Mouse (Mus musculus) gastrocnemius, postnatal 14 days (tissue): Measurements from ENCODE around the gene Adora3. TPM values are rescaled to one million over a fixed set of nuclear protein-coding genes. Genes with fewer than 3 reads are reported as not detected.

ENCODE experiments used
- DNase-seq: peaks from one replicate; pipeline ENCODE4 v3.0.0; 2021; ENCODE audit warnings: mixed read lengths
- intact Hi-C: fragments of 180-260 bp; cut with DNase I; formaldehyde crosslinking; loops from one replicate; pipeline ENCODE4 v1.15.1; 2025; ENCODE audit warnings: low total_unique reads
- long read RNA-seq, 2 experiments: library from polyadenylated mRNA; stranded (forward); transcript quantifications; one replicate each; pipeline ENCODE4 v2.0.0; 2021
- total RNA-seq, 2 experiments: library from RNA; stranded (reverse); gene quantifications; 2 replicates each; pipeline ENCODE4 v1.2.3; 2021

Gene Adora3
- total RNA-seq = not detected
- long read RNA-seq, experiment 1 = 0 reads
- long read RNA-seq, experiment 2 = 0 reads

GRCm38 (mm10) chr3:105870558-105870957 lies at the start of gene Adora3, which contains the start of gene Tmigd3:
Gene Adora3 (plus strand): TSS chr3:105870858.
Gene Tmigd3 (plus strand): TSS chr3:105870903.
- no peak for DNase-seq
- intact Hi-C loops = no loop called here

- DNase-seq = no peak
- intact Hi-C loops = no loop called here
Observed at GRCm38 (mm10) chr3:105821504-105821903, 49.2 kb upstream of the Adora3 start.

GRCm38 (mm10) chr3:105823609-105824008 lies 47.0 kb upstream of the Adora3 start:
- intact Hi-C loops = no loop called here

DNA sequence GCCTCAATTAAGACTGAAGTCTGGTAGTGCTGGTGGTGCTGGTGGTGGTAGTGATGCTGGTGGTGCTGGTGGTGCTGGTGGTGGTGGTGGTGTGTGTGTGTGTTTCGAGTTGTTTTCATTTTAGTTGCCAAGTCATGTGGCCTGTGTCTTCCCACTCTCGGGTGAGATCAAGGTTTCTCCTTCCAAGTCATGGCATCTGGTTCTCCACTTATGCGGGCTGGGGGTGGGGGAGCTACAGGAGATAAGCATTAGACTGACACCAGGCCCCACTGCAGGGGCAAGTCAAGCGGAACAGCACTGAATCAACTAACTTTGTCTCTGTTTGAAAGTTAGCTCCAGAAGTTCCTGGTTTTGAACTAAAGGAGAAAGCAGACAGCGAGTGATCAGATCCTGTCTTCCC lies 46.6 kb upstream of the Adora3 start:
- intact Hi-C loops = no loop called here
- DNase-seq = no peak

More at GRCm38 (mm10) chr3:105823609-105824008, 47.0 kb upstream of the Adora3 start:
- DNase-seq = no peak

DNA sequence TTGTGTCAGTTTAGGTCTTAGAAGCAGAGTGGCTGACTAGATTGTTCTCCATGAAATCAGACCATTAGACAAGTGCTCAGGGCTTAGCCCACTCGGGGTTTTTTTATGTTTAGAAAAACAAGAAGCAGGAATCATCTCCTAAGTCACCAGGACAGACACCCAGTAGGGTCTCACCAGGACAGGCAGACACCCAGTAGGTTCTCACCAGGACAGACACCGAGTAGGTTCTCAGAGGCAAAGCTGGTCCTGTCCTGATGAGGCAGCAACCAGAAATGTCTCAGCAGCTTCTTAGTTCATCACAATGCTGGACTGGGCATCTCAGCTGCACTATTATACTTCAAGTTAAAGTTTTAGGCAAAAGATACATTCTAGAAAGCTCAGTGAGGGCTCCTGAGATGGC lies 46.0 kb upstream of the Adora3 start:
- no peak for DNase-seq
- intact Hi-C loops = no loop called here

- peak; percentile 64 for DNase-seq
- intact Hi-C loops = no loop called here
Observed at GRCm38 (mm10) chr3:105825501-105826161, 45.0 kb upstream of the Adora3 start.

- DNase-seq = no peak
- intact Hi-C loops = no loop called here
Observed at GRCm38 (mm10) chr3:105831584-105831983, 39.1 kb upstream of the Adora3 start.

- intact Hi-C loops = no loop called here
- DNase-seq = no peak
Observed at GRCm38 (mm10) chr3:105835875-105836274, 34.8 kb upstream of the Adora3 start.

DNA sequence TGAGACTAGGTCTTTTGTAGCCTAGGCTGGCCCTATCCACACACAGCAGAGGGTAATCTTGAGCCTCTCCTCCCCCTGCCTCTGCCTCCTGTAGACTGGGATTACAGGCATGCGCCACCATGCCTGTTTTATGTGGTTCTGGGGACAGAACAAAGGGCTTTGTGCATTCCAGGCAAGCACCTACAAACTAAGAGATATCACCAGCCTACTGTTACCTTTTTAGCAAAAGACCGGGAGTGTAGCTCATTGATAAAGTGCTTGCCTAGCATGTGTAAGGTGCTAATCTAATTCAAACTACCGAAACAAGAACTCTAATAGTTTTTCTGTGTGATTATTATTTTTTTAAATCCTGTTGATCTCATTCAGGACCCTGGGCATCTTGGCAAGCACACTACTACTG lies 33.8 kb upstream of the Adora3 start:
- intact Hi-C loops = no loop called here
- no peak for DNase-seq

DNA sequence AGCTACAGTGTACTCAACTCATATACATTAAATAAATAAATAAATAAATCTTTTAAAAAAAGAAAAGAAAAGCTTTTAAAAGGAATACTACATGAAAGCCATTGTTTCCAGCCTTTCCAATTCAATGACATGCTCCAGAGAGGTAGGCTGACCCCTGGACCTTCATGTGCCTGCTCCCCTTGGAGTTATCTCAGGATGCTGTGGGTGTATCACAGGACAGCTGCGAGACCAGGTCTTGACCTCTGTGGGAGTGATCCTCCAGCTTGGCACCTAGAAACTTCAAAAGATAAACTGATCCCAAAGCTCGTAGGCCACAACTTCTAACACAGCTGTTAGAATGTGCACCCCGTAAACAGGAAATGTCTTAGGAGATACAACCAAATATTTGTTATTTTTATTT lies 32.0 kb upstream of the Adora3 start:
- intact Hi-C loops = no loop called here
- no peak for DNase-seq

DNA sequence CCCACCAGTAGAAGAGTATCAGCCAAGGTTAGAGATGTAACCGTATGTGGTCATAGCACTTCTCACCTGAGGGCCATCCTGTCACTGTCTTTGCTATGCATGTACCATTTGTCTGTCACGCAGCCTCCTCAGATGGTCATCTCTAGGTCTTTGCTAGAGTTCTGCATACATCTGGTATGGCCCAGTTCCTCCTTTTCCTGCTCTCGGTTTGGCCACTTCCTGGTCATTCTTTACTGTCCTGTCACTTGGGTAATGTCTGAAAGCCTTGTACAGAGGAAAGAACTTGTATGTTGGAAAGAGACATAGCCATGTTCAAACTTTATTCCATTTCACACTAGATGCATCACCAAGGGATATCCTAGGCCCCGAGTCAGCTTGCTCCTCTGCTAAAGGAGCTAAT lies 30.8 kb upstream of the Adora3 start:
- no peak for DNase-seq
- intact Hi-C loops = no loop called here

DNA sequence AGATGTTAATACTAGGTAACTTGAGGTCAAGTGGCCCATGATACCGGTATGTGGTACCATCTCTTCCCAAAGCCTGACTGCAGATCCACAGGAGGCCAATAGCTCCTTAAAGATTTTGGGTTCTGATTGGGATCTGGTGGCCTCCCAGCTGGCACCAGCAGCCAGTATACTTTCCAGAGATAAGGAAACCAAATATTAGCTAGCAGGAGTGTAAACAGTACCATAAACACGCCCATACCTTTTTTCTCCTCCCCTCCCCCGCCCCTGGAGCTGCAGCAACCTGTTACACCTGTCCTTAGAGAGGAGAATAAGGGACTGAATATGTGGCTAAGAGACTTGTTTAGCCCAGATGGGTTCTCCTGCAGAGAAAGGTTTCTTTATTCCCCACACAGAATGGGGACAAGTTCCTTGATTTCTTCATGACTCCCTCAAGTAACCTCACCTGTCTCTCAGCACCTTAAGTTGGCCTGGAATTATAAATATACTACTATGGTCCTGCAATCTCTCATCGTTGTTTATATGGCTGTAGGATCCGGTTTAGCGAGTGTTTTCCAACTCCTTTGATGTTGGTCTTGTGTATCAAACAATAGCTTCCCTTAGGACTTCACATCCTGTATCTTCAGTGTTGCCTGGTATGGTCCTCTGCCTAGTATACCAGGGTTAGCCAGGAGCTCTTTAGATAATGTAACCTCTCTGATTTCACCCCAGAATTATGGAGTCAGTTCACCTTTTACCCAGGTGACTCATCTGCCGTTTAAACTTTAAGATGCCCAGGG lies 24.2 kb upstream of the Adora3 start:
- DNase-seq = no peak
- intact Hi-C loops = no loop called here

GRCm38 (mm10) chr3:105853781-105854180 lies 16.9 kb upstream of the Adora3 start:
- intact Hi-C loops = no loop called here
- DNase-seq = no peak

- no peak for DNase-seq
- intact Hi-C loops = no loop called here
Observed at GRCm38 (mm10) chr3:105854786-105855185, 15.9 kb upstream of the Adora3 start.

GRCm38 (mm10) chr3:105857513-105857912 lies 13.1 kb upstream of the Adora3 start:
- intact Hi-C loops = no loop called here
- no peak for DNase-seq

DNA sequence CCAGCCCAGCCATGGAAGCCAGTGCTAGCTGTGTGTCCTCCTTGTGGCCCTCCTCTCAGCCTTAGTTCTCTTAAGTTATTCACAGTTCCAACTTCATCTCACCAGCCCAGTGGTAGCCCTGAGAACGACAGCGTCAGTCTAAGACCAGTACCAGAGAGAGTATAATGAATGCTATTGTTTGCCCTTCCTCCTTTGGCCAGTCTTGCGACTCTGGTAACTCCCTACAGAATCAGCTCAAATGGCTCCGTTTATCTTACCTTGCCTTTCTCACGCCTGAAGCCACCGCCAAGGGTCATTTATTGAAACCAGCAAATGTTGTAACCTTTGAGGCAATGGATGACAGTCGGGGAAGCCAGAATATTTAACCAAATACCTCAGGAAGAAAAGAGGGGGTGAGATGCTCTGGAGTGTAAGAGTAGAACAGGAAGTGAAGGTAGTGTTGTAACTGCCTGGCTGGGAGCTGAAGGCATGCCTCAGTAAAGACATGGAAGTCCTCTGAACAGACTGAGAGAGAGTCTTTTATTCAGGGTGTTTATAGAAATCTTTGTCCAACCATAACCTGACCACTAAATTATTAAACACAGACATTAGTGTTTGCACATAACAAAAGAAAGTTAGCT lies 8.8 kb upstream of the Adora3 start:
- DNase-seq = no peak
- intact Hi-C loops = no loop called here

- DNase-seq = no peak
- intact Hi-C loops = no loop called here
Observed at GRCm38 (mm10) chr3:105864123-105864522, 6.5 kb upstream of the Adora3 start.

- DNase-seq = no peak
- intact Hi-C loops = no loop called here
Observed at GRCm38 (mm10) chr3:105865122-105865521, 5.5 kb upstream of the Adora3 start.

DNA sequence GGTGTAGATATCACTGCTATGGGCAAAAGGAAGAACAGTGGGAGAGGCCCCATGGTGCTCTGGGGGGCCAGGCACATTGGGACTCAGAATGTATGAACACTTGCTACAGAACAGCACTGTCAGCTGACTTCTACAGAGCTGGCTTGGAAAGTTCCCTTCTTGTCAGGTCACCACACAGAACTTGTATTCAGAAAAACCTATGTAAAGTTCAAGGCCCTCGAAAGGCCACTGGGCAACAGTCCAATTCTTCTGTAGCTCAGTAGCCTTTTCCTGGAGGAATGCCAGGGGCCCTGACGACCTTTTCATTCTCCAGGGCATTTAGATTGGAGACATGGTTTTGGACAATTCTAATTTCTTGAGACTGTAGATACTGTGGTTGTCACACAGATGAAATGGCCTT lies 2.5 kb upstream of the Adora3 start:
- intact Hi-C loops = no loop called here
- no peak for DNase-seq

- intact Hi-C loops = no loop called here
- no peak for DNase-seq
Observed at GRCm38 (mm10) chr3:105872034-105872433, 1.4 kb downstream of the Adora3 start.

GRCm38 (mm10) chr3:105872579-105872978 lies 1.9 kb downstream of the Adora3 start:
- DNase-seq = no peak

More at GRCm38 (mm10) chr3:105872579-105872978, 1.9 kb downstream of the Adora3 start:
- intact Hi-C loops = no loop called here
